Mouse (Mus musculus): ENCODE data around the gene Peli2.

Peli2 gene

DNA sequence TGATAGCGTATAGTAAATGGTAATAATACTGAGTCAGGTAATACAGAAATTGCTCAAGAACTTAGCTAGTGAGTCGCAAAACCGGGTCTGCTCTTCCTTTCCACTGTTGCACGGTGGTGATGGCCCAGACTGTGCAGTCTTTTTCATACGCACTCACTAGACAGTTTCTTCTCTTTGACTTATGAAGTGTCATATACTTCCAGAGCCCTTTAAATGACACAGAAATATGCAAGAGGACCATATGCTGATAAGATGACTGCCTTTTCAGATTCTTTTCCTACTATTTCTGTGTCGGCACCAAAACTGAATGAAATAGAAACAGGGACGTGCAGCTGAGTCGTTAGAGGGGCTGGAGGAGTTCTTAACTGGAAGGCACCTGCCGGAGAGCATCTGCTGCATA, 102.1 kb downstream of the Peli2 start:
- DNase-seq (ENCODE audit: low spot score in 2 of 2) = no peak

DNA sequence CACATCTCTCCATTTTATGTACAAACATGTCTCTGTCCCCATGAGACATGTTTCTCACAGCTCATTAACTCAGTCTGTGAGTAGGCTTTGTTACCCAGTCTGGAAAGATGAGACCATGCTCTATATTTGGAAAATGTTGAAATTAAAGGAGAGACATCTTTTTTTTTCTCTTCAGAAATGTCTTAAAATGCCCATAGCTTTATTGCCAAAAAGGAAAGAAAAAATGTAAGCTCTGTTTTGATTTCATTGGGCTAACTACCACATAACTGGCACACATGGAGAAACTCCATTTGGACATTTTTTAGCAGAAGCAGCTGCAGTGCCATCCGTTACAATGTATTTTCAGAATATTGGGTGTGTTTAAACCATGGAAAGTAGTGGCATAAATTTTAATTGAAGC, 103.6 kb downstream of the Peli2 start:
- no peak for DNase-seq (ENCODE audit: low spot score in 2 of 2)

DNA sequence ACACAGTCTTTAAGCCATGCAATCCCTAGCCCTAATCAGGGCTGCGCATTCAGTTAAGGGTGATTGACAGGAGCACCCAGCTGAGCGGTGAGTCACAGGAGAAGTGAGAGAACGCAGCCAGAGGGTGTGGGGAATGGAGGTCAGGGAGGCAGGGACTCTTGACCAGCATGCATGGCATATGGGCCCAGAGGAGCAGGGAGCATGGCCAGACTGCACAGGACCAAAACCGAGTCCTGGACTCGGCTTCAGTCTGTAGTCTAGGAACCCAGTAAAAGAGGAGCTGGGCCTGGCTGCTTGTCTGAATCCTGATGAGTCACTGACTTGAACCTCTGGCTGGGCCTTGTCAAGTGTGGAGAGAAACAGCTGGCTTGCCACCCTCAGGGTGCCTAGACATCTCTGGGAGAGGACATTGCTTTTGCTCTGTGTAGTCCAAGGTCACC, 104.3 kb downstream of the Peli2 start:
- DNase-seq (ENCODE audit: low spot score in 2 of 2) = no peak

DNA sequence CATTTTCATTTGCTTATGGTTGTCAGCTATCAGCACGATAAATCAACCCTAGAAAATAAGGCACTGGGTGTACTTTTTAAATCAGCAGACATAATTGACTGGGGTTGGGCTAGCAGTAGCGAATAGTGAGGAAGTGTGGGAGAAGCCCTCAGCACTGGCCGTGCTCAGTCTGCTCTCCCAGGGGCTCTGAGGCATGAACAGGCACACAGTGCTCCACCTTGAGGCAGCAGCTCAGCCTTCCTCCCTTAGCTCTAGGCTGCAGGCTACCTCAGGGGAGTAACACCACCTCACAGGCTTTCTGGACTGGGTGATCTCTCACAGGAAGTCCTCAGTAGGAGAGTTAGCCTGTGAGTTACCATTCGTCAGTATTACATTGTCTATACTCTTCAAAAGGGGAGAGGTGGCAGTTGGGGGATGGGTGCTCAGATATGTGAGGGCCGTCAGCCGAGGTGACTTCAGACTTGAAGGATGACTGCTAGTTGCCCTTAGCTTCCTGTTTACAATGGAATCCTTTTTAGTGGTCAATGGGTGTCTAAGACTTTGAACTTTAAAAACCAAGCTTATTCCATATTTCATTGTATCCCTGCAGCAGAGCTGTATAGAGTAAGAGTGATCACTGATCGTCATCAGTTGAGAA, 105.3 kb downstream of the Peli2 start:
- no peak for DNase-seq (ENCODE audit: low spot score in 2 of 2)

DNA sequence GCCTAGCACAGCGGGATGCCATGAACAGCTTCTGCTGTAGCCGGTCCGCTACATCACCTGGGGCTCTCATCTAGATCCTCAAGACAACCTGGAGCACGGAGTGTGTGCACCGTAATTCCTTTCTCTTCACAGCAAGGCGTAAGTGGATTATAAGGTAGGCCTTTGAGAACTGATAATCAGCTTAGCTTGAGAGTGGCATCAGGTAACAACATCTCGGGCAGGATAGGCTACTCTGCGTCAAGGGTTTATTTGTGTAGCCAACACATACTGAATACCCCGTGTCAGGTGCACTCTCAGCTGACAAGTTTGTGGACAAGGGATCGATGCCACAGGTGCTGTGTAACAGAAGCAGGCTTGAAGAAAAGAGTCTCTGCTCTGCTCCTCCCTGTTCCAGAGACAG, 106.1 kb downstream of the Peli2 start:
- DNase-seq (ENCODE audit: low spot score in 2 of 2) = no peak

DNA sequence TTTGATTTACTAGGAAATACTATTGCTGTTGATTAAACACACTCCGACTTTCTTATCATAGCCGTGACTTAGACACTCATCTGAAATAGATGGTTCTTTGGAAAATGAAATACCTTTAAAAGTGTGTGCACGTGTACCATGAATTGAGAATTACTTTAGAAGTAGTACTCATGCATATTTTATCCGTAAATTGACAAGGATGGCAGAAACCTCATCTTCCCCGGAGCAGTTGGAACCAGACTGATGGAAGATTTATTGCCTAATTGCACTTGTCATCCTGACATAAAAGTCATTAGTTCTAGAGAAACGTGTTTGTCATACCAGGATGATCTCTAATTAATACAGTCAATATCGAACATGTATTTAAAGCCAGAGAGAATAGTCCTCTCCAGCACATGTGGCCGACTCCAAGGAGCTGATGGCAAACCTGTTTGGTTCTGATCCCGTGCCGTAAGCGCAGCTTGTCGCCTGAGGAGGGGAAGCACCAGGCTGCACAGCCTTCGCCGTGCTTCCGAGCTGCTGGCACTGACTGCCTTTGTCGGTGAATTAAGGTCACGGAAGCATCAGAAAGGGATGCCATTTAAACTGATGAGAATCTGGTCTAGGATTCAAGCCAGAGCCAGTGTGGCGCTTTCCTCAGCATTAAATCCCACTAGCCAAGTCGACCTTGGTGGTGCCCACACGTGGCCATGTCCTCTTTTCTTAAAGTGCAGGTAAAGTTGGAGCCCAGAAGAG, 114.3 kb downstream of the Peli2 start:
- no peak for DNase-seq (ENCODE audit: low spot score in 2 of 2)

DNA sequence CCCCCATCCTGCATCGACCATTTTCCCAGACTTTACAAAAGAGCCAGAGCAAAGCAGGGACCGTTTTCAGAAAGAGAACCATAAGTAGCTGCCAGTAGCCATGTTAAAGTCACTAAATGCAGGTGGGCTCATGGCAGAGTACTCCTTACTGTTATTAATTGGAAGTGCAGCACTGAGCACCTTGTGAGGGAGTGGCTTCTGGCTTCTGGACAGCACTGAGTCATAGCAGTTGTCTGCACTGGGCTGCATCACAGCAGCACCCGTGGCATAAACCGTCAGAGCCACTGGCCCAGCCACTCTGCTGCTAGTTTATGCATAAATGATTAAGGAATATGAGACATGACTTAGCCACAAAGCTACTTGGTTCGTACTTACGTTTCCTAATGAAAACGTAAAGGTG, 120.7 kb downstream of the Peli2 start:
- DNase-seq (ENCODE audit: low spot score in 2 of 2) = no peak

DNA sequence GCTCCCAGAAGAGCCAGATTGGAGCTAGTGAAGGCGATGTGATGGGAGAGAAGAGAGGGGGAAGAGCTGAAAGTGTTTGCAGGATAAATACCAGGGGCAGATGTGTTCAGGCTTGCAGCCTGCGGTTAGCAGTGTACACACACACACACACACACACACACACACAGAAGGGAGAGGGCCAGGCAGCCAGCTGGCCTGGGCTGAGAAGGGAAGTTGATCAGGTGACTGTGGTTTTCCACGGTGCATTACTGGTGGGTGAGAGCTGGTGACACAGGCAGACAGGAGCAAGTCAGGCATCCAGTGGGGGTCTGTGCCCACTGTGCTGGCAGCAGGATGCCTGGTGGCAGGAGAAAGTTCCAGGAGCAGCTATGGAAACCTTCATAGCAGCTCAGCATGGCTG, 125.6 kb downstream of the Peli2 start:
- DNase-seq (ENCODE audit: low spot score in 2 of 2) = peak; percentile 27 to 36

DNA sequence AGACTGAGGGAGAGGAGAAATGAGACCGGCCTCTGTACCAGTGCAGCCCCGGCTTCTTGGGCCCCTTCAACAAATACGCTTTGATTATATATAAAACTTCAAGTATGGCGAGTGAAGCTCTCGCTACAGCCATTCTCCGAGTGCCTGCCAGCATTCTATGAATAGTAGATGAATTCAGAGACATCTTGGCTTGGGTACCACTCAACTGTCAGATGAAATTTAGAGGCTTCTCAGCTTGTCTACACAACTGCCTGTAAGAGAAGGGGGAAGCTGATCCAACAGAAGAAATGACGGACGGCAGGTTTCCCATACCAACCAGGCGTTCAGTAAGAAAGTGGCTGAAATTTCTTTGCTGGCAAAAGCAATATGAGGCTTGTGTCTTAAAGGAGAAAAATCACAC, 126.3 kb downstream of the Peli2 start:
- DNase-seq (ENCODE audit: low spot score in 2 of 2) = no peak

DNA sequence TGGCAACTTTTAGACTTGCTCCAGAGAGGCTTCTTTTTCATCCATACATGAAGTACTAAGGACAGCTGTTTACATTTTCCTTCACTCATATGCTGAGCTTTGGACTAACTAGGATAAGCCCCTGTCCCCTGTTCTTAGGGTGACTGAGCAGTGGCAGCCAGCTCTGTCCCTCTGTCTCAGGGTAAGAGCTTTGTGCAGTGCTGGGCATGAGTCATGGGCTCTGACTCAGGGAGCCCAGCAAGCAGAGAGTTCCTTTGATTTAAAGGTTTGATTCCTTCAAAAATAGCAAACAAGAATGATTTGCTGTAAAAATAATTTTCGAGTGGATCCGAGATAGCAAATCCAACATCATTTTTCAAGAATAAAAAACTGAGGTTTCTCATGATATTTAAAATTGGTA, 128.8 kb downstream of the Peli2 start:
- DNase-seq (ENCODE audit: low spot score in 2 of 2) = no peak

DNA sequence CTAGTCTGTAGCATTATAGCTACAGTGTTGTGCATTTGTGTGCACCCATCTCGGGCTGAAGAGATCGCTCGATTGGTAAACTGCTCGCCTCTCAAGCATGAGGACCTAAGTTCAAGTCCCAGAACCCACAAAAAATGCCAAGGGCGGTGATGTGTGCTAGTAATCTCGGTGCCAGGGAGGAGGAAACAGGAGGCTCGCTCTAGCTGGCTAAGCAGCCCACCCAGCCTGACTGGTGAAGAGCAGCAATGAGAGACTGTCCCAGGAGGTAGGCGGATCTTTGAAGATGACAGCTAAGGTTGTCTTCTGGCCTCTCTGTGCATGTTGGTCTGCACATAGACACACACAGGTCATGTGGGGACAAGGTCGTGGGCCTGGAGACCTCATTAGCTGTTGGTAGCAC, 129.3 kb downstream of the Peli2 start:
- DNase-seq (ENCODE audit: low spot score in 2 of 2) = no peak

DNA sequence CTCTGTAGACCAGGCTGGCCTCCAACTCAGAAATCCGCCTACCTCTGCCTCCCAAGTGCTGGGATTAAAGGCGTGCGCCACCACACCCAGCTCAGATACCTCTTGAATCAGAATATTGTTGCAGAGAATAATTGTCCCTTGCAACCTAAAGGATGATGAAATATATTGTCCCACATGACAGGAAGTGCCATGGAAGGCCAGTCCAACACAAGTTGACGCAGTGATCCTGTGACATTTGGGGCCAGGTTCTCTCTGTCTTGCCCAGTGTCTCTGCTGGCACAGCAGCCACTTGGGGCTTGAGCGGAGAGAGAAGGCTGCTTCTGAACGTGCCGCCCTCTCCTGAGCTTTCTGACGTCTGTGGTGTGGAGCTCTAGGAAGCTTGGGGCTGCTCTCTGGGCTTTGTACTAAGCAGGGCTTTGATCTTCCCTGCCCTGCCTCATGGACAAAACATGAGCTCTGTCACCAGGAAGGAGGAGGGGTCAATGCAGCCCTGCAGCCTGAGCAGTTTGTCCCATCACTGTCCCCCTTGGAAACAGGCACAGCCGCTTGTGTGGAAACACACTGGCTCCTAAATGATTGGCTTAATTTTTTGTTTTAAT, 130.9 kb downstream of the Peli2 start:
- DNase-seq (ENCODE audit: low spot score in 2 of 2) = no peak

DNA sequence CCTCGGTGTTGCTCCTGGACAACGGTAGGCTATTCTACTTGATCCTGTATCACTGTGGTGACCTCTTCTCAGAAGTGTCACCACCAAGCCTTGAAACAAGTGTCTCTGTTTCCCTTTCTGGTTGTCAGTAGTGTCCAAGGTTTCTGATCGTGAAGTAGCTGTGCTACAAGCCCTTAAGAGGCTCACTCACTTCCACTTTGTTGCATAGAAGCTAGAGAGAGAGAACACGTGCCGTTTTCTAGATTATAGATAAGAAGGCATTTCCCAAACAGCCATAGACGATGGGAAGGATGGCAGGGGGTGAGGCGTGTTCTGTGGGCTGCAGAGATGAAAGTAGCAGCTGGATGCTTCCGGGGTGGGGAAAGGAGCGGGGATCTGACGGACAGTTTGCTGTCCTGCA, 132.6 kb downstream of the Peli2 start:
- no peak for DNase-seq (ENCODE audit: low spot score in 2 of 2)

DNA sequence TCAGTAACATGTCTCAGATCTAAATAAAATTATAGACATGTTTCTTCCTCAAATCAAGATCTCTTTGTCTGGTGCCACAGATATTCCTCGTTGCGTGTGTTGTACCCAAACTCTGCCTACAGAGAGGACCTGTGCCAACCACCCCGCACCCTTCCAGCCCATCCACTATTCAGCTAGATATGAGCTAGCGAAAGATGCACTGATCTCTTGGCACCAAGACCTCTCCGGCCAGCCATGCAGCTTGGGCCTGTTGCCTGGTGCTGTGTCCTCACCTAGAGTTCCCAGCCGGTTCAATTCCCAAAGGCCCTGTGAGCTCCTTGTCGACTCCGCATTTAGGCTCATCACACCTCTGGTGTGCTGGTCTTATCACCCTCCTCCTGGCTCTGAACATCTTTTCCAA, 134.1 kb downstream of the Peli2 start:
- no peak for DNase-seq (ENCODE audit: low spot score in 2 of 2)

DNA sequence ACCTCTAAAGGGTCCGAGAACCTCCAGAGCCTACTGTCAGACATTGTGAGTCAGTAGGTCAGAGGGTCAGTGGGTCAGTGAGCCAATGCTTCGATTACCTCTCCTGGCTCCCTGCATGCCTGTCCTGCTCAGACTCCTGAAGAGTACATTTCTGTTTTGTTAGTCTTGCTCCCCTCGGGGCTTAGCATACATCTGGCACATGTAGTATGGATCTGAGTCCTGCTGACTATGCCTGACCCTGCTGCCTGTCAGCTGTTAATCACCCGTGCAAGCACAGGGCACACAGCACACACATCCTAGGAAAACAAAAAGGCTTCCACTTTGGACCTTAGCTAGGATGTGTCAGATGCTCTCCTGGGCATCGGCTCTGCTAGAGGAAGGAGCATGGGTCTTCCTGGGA, 134.7 kb downstream of the Peli2 start:
- no peak for DNase-seq (ENCODE audit: low spot score in 2 of 2)

DNA sequence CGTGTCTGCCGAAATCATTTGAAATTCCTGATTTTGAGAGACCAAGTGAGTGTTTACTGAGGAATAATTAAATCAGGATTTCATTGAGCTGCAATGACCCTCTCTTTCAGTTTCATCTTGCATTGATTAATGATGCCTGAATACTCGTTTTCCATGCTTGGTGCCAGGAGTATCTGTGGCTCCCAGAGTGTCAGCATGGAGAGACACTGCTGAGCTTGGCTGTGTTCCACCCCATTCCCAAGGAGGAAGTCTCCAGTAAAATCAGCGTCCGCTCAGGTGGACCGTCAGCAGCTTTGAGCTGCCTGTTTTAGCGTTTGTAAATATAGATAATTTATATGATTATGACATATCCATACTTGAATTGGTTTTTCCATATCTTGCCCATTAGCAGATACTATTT, 137.1 kb downstream of the Peli2 start:
- peak in 1 of 2 experiments; percentile 3 for DNase-seq (ENCODE audit: low spot score in 2 of 2)

DNA sequence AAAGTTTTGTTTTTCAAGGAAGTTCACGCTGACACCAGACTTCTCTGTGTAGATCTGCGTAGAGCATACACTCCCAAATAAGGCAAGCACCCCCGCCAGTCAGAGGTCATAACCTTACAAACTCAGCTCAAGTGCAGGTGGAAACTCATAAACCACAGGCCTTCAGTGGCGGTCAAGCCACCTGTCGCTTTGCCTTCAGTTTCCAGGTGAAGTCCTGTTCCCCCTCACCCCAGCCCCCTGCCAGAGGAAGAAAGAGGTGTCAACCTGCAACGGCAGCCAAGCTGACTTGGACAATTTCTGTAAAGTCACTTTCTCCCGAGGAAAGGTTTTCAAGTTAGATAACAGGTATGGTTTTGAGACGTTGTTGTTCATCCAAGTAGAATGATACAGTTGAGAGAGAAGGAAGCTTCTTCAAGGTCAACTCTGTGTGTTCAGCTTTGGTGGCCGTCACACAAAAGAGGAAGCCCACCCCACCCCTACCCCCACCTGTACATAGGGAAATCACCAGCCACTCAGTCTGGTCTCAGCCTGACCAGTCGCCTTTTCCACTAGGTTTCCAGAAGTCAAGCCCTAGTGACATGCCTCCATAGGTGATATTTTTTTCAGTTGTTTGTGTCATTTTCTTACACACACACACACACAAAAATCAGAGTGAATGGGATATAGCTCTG, 138.2 kb downstream of the Peli2 start:
- no peak for DNase-seq (ENCODE audit: low spot score in 2 of 2)

DNA sequence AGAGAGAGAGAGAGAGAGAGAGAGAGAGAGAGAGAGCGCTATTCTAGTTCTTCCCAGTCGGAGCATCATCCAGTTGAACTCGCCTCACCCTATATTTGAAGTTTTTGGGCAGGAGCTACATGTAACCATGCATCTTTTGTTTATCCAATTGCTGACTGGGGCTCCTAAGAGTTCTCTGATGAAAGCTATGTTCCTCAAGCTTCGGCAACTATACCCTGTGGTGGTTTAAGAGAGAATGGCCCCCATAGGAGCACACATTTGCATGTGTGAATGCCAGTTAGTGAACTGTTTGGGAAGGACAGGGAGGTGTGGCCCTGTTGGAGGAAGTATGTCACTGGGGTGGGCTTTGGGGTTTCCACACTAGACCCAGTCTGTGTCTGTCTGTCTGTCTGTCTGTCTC, 142.5 kb downstream of the Peli2 start:
- DNase-seq (ENCODE audit: low spot score in 2 of 2) = no peak

DNA sequence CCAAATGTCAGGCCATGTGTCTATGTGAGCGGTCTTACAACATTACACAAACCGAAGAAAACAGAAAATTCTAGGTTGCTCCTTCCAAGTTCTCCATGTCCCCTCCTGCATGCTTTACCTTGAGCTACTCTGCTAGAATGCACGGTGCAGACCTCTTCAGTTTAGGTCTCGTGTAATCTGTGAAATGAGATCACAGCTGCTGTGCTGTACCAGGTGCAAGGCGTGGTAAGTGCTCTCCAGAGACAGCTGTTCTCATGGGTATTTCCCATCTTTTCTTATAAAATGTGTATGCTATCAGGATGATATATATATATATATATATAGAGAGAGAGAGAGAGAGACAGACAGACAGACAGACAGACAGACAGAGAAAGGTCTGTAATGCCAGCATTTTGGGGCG, 146.1 kb downstream of the Peli2 start:
- no peak for DNase-seq (ENCODE audit: low spot score in 2 of 2)

DNA sequence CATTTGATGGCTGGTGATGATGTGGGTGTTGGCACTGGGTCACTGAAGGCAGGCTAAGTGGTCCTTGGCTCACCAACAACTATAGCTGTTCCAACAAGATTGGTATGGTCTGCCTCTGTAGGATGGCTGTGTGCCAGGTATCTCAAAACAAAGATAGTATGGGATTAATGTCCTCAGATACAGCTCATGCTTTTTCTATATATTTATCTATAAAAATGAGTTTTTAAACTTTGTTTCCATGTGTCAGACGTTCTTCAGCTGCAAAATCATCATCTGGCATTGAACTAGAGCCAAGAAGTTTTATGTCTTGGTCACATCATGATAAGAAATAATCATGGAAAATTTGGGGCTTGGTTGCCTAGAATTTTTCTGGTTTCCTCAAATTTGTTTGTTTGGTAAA, 157.7 kb downstream of the Peli2 start:
- no peak for DNase-seq (ENCODE audit: low spot score in 2 of 2)

DNA sequence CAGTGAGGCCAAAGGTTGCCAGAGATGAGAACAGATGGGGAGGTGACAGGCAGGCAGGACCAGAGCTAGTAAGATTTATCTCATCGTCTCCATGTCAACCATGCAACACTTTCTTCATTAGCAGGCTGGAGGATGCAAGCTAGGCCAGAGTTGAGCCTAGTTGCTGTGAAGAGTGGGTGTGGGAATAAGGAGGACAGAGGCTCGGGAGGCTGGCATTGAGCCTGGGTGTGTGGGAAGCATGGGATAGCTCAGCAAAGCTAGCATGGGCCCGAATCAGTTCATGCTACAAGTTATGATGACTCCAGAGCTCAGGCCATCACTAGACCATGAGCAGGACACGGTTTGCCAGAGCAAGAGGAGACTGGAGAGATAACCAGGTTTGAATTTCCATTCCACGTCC, 166.3 kb downstream of the Peli2 start:
- no peak for DNase-seq (ENCODE audit: low spot score in 2 of 2)

DNA sequence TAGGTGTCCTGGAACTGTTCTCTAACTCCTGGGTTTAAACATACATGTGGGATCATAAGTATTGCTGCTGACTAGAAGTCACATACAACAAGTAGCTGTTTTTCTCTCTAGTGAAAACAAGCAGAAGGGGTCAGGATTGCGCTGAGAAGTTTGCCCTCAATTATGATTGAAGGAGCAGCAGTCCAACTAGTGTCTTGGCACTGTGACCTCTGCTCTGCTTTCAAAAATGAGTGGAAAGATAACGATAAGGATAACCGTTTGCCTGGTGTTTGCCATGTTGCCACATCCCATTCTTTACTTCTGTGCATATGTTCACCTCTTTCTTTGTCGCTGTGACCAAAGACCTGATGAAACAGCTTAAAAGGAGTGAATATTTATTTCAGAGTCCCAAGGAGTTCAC, 167.0 kb downstream of the Peli2 start:
- no peak for DNase-seq (ENCODE audit: low spot score in 2 of 2)

DNA sequence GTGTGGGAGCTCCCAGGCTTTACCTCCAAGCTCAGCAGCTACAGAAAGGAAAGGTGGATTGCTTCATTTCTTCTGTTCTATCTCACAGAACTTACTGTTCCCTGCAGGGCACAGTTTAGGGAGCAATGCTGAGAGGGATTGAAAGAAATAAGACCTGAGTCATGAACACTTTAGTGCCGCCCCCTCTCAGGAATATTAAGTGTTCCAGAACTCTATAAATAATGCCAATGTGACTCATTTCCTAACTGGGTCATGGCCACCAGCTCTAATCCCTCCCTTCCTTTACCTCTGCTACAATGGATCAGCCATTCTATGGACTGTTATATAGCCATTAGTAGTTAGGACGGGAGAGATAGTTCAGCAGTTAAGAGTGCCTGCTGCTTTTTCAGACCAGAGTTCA, 168.0 kb downstream of the Peli2 start:
- no peak for DNase-seq (ENCODE audit: low spot score in 2 of 2)

Measured in heart, adult 9 months (tissue).